Mouse (Mus musculus) heart, adult 2 months (tissue): ENCODE results near the gene Tsr2. TPM values are rescaled to one million over a fixed set of nuclear protein-coding genes. Genes with fewer than 3 reads are reported as not detected.

Experiments used
- DNase-seq, 2 experiments: peaks; one replicate each; pipeline ENCODE4 v3.0.0; 2021
- H3K27ac ChIP-seq: fragments of 200-600 bp; 2 replicates; pipeline ENCODE4 v1.8.1; 2022
- H3K27me3 ChIP-seq: fragments of 200-500 bp; 2 replicates; pipeline ENCODE4 v1.6.1; 2012; ENCODE audit warnings: mild to moderate bottlenecking, low read length, inconsistent platforms, mixed read lengths; ENCODE audit not compliant: control insufficient read depth, insufficient read depth
- H3K36me3 ChIP-seq: fragments of 200-500 bp; 2 replicates; pipeline ENCODE4 v1.6.1; 2012; ENCODE audit warnings: low read length, inconsistent platforms; ENCODE audit not compliant: control insufficient read depth, insufficient read depth
- H3K4me1 ChIP-seq: fragments of 200-500 bp; 2 replicates; pipeline ENCODE4 v1.6.1; 2011; ENCODE audit warnings: low read length; ENCODE audit not compliant: control insufficient read depth, insufficient read depth
- H3K4me3 ChIP-seq: fragments of 200-600 bp; 2 replicates; pipeline ENCODE4 v1.8.1; 2022
- H3K79me2 ChIP-seq: fragments of 200-500 bp; replicated peaks from 2 replicates; pipeline ENCODE4 v1.6.1; 2012; ENCODE audit warnings: mild to moderate bottlenecking, inconsistent platforms, low read length, moderate library complexity, mixed read lengths; ENCODE audit not compliant: control insufficient read depth, insufficient read depth
- H3K9ac ChIP-seq: fragments of 200-500 bp; 2 replicates; pipeline ENCODE4 v1.6.1; 2012; ENCODE audit warnings: low read depth, mild to moderate bottlenecking, control low read depth, inconsistent platforms, low read length, mixed read lengths
- CTCF ChIP-seq: fragments of 200-600 bp; IDR thresholded peaks from 2 replicates; pipeline ENCODE4 v1.8.1; 2022; ENCODE audit warnings: antibody characterized with exemption, mild to moderate bottlenecking, moderate library complexity
- EP300 ChIP-seq: fragments of 200-500 bp; IDR thresholded peaks from 2 replicates; pipeline ENCODE4 v1.6.1; 2011; ENCODE audit warnings: low read depth, low read length, control low read depth; ENCODE audit not compliant: insufficient read depth
- POLR2A ChIP-seq: fragments of 200-500 bp; IDR thresholded peaks from 2 replicates; pipeline ENCODE4 v1.6.1; 2011; ENCODE audit warnings: mild to moderate bottlenecking, low read depth, low read length, control low read depth; ENCODE audit not compliant: insufficient read depth
- WGBS: fragments of 180-500 bp; shearing (Covaris S2); methylation state at CpG from one replicate; pipeline ENCODE4 v1.1.7; 2018; 5-methylcytosine and 5-hydroxymethylcytosine counted together
- intact Hi-C: fragments of 180-260 bp; cut with DNase I; formaldehyde crosslinking; loops from one replicate; pipeline ENCODE4 v1.15.1; 2025
- polyA plus RNA-seq: library from polyadenylated mRNA; depleted of rRNA; stranded (reverse); fragments of >200 nt; gene quantifications from 2 replicates; pipeline ENCODE4 v1.2.3, GENCODE M21; 2012
- total RNA-seq, 2 experiments: library from RNA; stranded (reverse); gene quantifications; 2 replicates each; pipeline ENCODE4 v1.2.3; 2021

The Tsr2 gene
- total and polyA plus RNA-seq, 3 experiments = 4.9 to 12.8 (median 12.5) TPM

- intact Hi-C loops = no loop called here
- no peak for TF ChIP-seq POLR2A
- TF ChIP-seq EP300 = no peak
- no peak for TF ChIP-seq CTCF
- no peaks in the 10 kb centered on the region for H3K36me3 ChIP-seq
Measured at GRCm38 (mm10) chrX:151067876-151068275, 28.5 kb downstream of the Tsr2 start.

GRCm38 (mm10) chrX:151066071-151066666 lies 30.2 kb downstream of the Tsr2 start:
- intact Hi-C loops = no loop called here
- H3K27me3 ChIP-seq = no peaks in the 10 kb centered on the region
- no peak overlapping the region for H3K27ac ChIP-seq
- H3K9ac ChIP-seq = no peak overlapping the region
- H3K4me3 ChIP-seq = no peak overlapping the region
- no peak for TF ChIP-seq CTCF
- no peak for DNase-seq
- 0 out of 2 replicates have a peak, but pooled peaks cover 2% of the 10 kb centered on the region for H3K79me2 ChIP-seq
- H3K4me1 ChIP-seq = no peaks in the 10 kb centered on the region
- WGBS = 70% methylated on average over 7 of the region's 7 CpGs
- H3K36me3 ChIP-seq = no peaks in the 10 kb centered on the region

More at GRCm38 (mm10) chrX:151067876-151068275, 28.5 kb downstream of the Tsr2 start:
- 80% methylated on average over 5 of the region's 5 CpGs for WGBS
- no peaks in the 10 kb centered on the region for H3K79me2 ChIP-seq
- no peak overlapping the region for H3K4me3 ChIP-seq
- no peaks in the 10 kb centered on the region for H3K4me1 ChIP-seq
- H3K27ac ChIP-seq = no peak overlapping the region
- no peak overlapping the region for H3K9ac ChIP-seq
- H3K27me3 ChIP-seq = no peaks in the 10 kb centered on the region
- no peak for DNase-seq

- no peak overlapping the region for H3K27ac ChIP-seq
- no peak overlapping the region for H3K9ac ChIP-seq
- no peaks in the 10 kb centered on the region for H3K36me3 ChIP-seq
- no peak for TF ChIP-seq EP300
- no peak for TF ChIP-seq POLR2A
- no peak for TF ChIP-seq CTCF
- H3K4me3 ChIP-seq = no peak overlapping the region
- H3K4me1 ChIP-seq = no peaks in the 10 kb centered on the region
- DNase-seq = no peak
- intact Hi-C loops = loop anchor here (2.0 kb wide), 1 partner anchor 19 kb away; no protein-coding TSS in a partner anchor
- H3K79me2 ChIP-seq = 0 out of 2 replicates have a peak, but pooled peaks cover 2% of the 10 kb centered on the region
- WGBS = 55% methylated on average over 3 of the region's 3 CpGs
- no peaks in the 10 kb centered on the region for H3K27me3 ChIP-seq
Measured at GRCm38 (mm10) chrX:151061615-151062299, 34.6 kb downstream of the Tsr2 start.

GRCm38 (mm10) chrX:151059346-151059745 lies 37.0 kb downstream of the Tsr2 start:
- 50% methylated on average over 1 of the region's 1 CpGs for WGBS
- H3K27ac ChIP-seq = no peak overlapping the region
- intact Hi-C loops = no loop called here

GRCm38 (mm10) chrX:151055559-151055958 lies 40.8 kb downstream of the Tsr2 start:
- Histone ChIP-seq H3K36me3 (no peaks in the 10 kb centered on the region), H3K4me3 (no peak overlapping the region), H3K27ac (peak overlapping the region; percentile 51), H3K9ac (no peak overlapping the region), H3K27me3 (no peaks in the 10 kb centered on the region), H3K4me1 (peaks cover 4% of the 10 kb centered on the region), H3K79me2 (peaks cover 1% of the 10 kb centered on the region; the same call in 1 of the 2 replicates)
- peak; percentile 55 to 61 for DNase-seq
- TF ChIP-seq CTCF (no peak), POLR2A (0 out of 2 replicates have a peak, but pooled peaks have one; percentile 49)
- intact Hi-C loops = no loop called here
- 22% methylated on average over 1 of the region's 1 CpGs for WGBS

More at GRCm38 (mm10) chrX:151059346-151059745, 37.0 kb downstream of the Tsr2 start:
- no peaks in the 10 kb centered on the region; the same call in 1 of the 2 replicates for H3K4me1 ChIP-seq
- no peak overlapping the region for H3K9ac ChIP-seq
- TF ChIP-seq EP300 (no peak), CTCF (no peak), POLR2A (no peak)
- H3K4me3 ChIP-seq = no peak overlapping the region
- no peaks in the 10 kb centered on the region for H3K27me3 ChIP-seq
- H3K36me3 ChIP-seq = no peaks in the 10 kb centered on the region
- peak in 1 of 2 experiments; percentile 28 for DNase-seq
- peaks cover 3% of the 10 kb centered on the region; the same call in 1 of the 2 replicates for H3K79me2 ChIP-seq

- no peaks in the 10 kb centered on the region for H3K36me3 ChIP-seq
- intact Hi-C loops = loop anchor here (5.0 kb wide), 1 partner anchor 37 kb away; the partner anchor contains the start of gene Gnl3l
- peaks cover 1% of the 10 kb centered on the region; the same call in 1 of the 2 replicates for H3K79me2 ChIP-seq
- peak in 1 of 2 experiments; percentile 5 for DNase-seq
- no peak for TF ChIP-seq EP300
- no peaks in the 10 kb centered on the region for H3K27me3 ChIP-seq
- WGBS = 55% methylated on average over 5 of the region's 6 CpGs
- no peak overlapping the region for H3K27ac ChIP-seq
- no peak overlapping the region for H3K9ac ChIP-seq
- no peak overlapping the region for H3K4me3 ChIP-seq
- peaks cover 4% of the 10 kb centered on the region for H3K4me1 ChIP-seq
Measured at GRCm38 (mm10) chrX:151054489-151054888, 41.9 kb downstream of the Tsr2 start.
